Mouse (Mus musculus) adrenal gland, postnatal 14 days (tissue): ENCODE data around the gene Gm10037. TPM values are rescaled to one million over a fixed set of nuclear protein-coding genes. Genes with fewer than 3 reads are reported as not detected.
"Not testable (repeated sequence)": the region's sequence is repeated elsewhere in the genome, so short reads cannot be mapped to it uniquely, and the experiment has no call there.

Experiments
- DNase-seq: peaks from one replicate; pipeline ENCODE4 v3.0.0; 2021; ENCODE audit warnings: mixed read lengths
- long read RNA-seq, 2 experiments: library from polyadenylated mRNA; stranded (forward); transcript quantifications; one replicate each; pipeline ENCODE4 v2.0.0; 2021
- total RNA-seq: library from RNA; stranded (reverse); gene quantifications from 2 replicates; pipeline ENCODE4 v1.2.3, GENCODE M21; 2021

Gm10037 gene
- total RNA-seq, result 1.5 and 2.7 TPM in 2 replicates
- long read RNA-seq, experiment 1, result 0 reads
- long read RNA-seq, experiment 2, partial matches to known transcripts, result 0 of 1 reads
- long read RNA-seq, experiment 2, other reads (novel, unspliced or antisense), result 1 of 1 reads

DNA sequence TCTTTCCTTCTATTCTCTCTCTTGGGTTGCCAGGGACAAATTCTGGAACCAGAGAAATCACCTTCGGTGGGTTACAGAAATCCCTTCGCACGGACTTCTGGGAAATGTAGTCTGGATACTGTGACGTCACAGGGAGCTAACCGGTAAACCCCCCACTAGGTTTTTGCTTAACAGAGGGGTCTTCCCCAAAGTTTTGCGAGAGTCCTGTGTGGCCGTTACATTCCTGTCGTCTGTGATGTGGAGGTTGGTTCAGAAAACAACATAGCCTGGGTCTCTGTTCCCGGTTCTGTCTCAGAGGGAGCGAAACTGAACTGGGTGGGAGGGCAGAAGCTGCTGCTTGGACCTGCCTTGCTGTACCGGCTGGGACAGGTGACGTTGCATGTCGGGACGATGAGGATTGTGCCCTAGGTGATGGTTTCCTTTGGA lies at the start of gene Gm10037:
Gene Gm10037 (plus strand): TSS at position 196 of the 426 bp plus-strand sequence.
- DNase-seq, result peak; percentile 68

DNA sequence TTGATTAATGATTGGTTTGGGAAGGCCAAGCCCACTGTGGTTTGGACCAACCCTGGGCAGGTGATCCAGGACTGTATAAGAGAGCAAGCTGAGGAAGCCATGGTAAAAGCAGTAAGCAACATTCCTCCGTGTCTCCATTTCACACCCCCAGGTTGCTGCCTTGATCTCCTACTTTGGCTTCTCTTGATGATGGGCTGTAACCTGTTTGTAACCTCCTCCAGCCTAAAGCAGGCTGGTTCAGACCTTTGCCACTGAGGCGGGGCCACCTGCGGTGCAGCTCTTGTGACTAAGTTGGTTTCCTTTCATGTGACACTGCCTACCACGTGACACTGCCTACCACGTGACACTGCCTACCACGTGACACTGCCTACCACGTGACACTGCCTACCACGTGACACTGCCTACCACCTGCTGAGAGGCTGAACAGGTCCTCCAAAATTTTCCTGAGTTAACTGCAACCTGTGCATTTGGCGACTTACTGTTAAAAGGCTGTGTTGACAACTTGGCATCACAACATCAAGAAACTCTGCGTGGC lies 38.9 kb upstream of the Gm10037 start:
- DNase-seq, result no peak

DNA sequence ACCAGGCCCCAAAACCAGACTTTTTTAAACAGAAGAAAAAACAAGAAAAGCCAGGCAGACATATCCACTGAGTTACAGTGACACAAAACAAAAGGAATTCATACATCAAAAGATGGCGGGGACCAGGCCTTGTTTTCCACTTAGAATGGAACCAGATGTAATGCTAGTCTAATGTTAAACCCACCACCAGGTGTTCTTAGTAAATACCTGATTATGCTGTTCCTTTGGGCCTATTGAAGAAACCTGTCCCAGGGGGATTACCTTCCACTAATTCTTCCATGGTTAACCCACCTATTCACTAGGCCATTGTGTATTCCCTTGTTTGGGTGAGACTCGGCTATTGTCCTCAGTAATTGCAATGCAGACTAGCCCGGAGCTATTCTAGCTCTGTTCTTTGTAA lies 32.3 kb upstream of the Gm10037 start:
- DNase-seq, result no peak

DNA sequence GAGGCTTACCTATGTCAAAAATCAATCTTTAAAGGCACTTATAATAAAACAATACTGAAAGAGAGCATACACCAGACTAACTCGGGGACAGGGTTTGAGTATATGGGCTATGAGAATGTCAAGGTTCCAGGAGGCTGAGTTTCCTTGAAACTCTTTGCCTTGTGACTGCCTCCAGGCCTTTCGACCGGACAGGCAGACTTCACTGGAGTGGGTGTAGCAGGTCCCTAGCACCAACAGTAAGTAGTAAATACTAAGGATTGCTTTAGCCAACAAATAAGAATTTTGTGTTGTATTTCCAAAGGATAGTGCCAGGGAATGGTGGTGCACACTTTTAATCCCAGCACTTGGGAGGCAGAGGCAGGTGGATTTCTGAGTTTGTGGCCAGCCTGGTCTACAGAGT lies 31.8 kb upstream of the Gm10037 start:
- DNase-seq, result not testable (repeated sequence)

DNA sequence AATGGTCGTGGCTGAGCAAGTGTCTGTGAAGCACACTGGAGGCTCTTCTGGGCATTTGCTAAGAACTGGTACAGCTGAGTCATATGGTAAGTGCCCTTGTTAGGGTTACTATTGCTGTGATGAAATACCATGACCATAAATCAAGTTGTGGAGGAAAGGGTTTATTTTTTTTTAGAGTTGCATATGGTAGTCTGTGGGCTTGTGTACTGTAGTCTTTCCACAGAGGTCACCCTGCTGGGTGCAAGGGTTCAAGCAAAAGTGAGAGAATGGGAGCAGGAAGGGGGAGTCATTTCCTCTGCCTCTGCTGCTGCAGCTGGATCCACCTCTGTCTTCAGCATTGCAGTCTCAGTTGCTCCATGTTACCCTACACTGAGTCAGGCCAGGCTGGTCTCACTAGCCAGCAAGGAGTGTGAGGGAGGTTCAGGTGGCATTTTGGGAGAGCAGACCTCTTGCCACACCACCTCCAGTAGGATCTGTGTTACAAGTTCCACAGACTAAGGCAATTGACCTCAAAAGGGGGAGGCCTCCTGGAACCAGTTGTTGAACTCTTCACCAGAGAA lies 19.2 kb upstream of the Gm10037 start:
- DNase-seq, result no peak

DNA sequence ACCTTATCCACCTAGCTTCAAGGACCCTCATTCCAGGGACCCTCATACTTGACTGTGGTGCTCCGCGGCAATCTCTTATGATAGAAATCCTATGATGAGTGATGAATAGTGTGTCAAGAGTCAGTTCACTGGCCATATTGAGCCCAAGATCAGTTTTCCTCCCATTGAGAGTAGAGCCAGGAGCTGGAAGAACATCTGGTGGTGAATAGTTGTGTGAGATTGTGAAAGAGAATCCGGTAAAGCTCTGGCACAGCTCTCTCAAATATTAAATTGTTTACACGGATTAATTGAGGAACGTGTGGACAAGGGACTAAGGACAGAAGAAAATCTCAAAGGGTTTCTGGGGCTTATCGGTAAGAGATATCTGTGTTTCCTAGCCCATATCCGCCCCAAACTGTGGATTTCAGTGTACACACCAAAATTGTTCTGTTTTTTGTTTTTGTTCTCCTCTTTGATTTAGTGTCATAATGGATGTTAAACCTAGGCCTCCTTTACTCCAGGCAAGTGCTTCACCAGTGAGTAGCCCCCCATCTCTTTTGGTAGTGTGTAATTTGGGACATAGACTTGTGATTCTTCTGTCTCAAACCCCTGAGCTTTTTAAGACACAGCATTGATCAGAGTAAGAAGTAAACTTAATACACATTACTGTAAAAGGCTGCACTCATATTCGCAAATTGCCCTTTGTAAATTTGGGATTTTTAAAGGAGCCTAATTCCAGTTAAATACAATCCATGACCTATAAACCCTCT lies 17.8 kb upstream of the Gm10037 start:
- no peak for DNase-seq

DNA sequence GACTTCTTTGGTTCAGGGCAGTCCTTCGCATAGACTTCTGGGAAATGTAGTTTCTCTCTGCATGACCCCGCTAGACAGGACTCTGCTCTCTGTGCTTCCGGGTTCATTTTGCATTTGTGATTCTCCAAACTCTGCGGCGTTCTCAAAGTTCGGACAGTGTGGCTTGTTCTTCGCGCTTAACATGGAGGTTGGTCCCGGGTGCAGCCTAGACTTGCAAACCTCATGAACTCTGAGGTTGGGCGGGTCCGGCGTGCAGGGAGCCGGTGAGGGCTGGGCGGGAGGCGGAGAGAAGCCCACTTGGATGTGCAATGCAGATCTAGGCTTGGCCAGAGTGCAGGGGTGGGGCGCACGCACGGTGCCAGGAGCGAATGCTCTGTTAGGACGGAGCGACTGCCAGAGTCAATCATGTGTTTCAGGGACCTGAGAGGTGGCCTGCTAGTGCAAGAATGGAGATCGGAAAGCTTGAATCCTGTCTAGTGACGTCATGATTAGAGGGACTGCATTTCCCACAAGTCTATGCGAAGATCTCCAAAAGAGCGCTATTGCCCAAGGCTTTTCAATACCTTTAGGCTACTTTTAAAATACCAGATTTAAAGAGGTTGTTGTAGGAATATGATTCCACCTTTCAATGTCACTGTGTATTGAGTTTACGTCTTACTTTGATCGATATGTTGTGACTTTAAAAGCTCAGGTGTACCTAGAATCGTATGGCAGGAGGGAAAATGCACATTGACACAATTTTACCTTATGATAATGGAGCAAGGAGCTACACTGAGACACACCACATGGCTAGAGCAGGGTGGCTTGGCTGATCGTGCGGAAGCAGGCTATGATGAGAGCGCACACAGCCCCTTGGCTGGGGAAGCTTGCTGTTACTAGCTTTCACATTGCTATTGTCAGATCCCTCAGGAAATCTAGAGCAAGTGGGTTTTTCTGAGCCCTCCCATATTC lies 16.9 kb upstream of the Gm10037 start, which contains the start of gene Zfp273:
Gene Zfp273 (plus strand): TSS at position 31 of the 951 bp plus-strand sequence.
- peak; percentile 81 for DNase-seq

DNA sequence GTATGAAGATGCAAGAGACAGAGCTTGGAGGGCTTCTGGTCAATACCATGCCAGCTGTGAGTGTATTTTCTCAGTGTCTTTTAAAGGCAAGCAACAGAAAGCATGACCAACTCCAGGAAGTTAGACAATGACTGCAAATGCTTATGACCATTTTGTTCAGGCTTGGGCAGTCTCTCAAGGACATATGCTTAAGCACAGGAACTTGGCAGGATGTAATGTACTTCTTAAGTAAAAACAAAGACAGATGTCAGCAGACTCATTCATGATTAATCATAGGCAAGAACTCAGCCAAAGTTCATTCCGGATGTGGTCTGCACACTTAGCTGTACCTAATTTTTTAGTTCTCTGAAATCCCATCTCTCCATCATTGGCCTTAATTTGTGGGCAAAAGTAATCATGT lies 12.3 kb upstream of the Gm10037 start:
- DNase-seq, result no peak

DNA sequence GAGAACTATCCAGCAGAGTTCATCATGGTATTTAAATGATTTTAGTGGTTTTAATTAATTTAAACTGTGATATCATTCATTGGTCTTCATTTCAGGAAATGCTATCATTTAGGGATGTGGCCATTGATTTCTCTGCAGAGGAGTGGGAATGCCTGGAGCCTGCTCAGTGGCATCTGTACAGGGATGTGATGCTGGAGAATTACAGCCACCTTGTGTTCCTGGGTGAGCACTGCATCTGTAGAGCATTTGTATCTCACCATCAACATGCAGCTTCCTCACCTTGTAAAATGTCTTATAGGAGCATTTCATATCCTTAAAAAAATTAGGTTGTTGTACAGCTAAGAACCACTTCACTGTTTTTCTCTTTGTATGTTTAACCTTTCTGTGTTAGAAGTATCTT lies 2.2 kb downstream of the Gm10037 start:
- DNase-seq, result not testable (repeated sequence)

DNA sequence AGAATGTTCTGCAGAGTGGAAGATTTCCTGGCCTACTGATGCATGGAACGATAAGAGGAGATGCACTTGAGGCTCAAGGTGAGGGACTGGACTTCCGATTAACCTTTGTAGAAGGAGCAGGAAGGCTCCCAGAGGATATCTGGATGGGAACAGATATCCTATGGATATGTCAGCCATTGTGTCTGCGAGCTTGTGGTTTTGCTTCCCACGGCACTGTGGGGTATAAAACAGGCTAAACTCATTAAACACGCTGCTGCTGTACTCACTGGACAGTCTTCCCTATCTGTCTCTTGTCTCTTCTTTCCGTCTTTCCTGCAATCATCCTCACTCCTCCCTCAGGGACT lies 12.8 kb downstream of the Gm10037 start:
- DNase-seq, result no peak

DNA sequence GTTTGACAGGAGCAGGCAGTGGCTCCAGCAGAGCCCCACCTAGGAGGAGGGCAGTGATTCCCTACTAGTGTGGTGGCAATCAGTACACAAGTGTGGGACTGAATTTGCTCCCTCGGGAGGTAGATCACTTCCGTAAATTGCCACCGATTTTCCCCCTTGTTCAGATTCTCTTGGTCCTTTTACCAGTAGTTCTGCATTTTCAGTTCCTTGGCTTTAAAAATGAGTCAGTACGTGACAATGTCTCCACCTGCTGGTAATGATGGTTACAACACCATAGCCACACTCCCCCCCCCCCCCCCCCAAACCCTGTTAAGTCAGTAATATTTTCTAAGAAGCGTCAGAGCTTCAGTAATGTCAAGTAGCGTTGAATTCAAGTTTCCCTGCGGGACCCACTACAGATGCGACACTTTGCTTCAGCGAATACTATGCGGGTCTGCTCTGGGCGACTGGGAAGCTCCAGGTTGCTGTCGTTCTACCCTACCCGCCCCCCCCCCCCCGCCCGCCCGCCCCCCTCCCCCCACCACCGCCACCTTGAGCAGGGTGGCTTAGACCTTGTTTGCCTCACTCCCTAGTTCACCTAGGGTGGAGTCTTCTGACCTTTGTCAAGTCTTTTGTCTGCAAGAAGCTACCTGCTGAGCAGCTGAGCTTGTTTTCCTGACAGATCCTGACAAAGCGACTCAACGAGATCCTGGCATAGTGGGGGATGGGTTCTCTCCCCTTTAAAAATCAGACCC lies 13.4 kb downstream of the Gm10037 start:
- peak; percentile 65 for DNase-seq

DNA sequence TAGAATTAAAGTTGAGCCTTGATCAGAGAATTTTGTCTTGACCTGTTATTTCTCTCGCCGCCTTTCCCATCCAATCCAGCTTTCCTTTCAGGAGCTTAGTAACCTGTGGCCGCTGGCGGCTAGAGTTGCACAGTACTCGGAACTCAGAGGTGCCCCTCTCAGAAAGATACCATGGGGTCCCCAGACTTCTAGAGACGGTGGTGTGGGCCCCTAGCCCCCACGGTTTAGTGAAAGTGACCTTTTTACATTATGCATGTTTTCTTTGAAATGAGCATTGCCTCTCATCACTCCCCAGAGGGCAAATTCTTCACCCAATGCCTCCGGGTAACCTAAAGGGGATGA lies 13.9 kb downstream of the Gm10037 start:
- no peak for DNase-seq

DNA sequence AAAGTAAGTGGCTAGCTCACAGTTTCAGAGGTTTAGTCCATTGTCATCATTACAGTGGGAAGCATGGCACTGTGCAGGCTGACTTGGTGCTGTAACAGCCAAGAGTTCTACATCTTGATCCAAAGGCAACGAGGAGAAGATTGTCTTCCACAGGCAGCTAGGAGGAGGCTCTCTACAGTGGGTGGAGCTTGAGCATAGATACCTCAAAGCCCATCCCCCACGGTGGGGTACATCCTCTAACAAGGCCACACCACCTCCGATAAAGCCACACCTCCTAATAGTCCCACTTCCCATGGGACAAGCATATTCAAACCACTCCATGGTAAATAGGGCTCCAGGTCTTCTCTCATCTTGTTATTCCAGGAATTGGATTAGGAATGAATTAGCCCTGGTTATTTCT lies 19.5 kb downstream of the Gm10037 start:
- DNase-seq, result no peak

DNA sequence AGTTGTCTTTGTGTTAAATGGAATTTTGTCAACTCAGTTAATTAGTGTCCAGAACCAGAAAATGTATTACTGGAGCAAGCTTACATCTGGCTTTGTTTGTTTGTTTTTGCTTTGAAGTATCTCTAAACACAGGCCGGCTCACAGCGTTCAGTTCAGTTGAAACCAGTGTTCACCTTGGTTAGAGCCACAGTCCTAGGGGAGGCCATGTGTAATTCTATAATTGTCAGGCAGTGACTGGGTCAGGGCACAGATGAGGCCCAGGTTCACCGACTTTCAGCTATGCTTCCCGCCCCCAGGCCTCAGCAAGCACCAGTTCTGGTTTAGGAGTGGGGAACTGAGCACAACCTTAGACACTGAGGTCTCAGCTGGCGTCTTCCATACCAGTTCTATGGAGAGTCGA lies 22.2 kb downstream of the Gm10037 start:
- no peak for DNase-seq

DNA sequence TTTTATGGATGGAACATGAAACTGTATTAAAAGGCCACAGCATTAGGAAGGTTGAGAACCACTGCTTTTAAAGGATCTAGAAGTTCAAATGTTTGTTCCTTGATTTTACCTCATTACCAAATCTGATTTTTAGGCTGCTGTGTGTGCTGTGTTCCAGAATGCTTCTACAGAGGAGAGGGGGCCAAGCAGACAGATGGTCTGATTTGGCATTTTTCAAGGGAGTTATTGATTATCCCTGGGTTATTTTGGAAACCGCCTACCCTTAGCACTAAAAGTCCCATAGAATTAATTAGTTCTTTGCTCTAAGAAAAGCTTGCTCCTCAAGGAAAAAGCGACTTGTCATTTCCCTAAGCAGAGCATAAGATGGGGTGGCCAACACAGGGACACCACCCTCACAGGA lies 23.1 kb downstream of the Gm10037 start:
- DNase-seq, result no peak

DNA sequence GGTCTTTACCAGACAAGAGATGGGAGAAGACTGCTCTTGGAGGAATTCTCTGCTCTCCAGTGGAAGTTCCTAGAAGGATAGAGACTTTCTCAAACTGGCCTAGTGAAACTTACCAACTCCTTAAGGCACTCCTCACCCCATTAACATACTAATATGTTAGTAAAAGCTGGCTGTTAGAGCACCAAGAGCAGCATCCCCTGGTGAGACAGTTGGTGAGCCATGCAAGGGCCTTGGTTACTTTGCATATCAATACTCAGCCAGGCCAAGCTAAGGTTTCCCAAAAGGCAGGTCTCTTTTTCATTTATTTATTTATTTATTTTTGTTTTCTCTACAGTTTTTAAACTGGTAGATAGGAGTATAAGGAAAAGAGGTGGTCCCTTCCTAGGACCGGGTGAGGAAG lies 26.4 kb downstream of the Gm10037 start:
- no peak for DNase-seq

DNA sequence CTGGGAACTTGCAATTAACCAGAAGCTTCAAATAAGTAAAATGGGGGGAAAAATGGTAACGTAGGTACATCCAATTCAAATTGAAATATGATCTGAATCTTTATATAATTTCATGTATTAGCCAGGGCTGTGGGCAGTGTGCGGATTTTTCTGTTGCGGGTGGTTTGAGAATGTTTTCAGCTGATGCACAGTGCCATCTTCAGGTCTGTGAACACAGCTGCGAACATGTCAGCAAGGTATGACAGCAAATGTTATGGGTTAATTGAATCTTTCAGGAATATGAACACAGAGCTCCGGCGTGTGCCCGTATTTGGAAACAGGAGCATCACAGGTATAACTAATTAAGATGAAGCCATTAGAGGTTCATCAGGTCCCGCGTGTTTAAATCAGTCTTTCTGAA lies 31.6 kb downstream of the Gm10037 start:
- no peak for DNase-seq

DNA sequence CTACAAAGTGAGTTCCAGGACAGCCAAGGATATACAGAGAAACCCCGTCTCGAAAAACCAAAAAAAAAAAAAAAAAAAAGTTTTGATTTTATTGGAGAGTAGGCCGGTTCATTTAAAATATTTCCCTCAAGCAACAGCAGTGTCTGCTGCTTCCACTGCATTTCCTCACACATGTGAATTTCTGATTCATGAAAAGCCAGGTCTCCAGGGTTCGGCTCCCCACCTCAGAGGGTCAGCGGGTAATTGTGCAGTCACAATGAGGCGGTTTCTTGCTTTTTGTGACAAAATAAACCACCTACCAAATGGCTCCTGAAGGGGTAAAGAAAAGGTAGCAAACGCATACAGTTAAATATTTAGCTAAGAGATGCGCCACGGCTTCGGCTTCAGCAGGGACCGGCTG lies 32.1 kb downstream of the Gm10037 start, which contains the start of gene BC048507:
Gene BC048507 (plus strand): TSS at position 301 of the 400 bp plus-strand sequence.
- DNase-seq, result no peak

DNA sequence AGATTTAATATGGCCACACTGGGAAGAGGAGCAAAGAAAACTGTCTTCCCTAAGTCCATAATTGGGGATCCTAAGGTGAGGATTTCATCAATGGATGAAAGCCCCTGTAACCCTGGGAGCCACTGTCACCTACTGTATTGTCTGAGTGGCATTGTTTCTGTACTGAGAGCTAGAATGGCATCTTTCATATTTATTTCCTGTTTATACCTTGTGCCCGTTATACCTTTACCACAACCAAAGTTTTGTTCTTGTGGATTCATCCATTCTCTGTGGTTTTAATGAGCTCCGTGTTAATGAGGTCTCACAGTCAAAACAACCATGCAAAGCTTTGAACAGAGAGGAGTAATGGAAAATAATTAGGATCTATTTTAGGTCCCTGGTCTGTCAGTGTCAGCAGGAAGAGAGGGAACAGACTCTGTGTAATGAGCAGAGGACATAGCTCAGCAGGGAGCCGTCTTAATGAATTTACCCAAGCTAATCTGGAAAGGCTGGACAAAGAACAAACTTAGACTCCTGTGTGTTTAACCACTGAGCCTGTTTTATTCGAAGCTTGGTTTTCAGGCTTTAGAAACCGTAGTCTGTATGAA lies 34.0 kb downstream of the Gm10037 start:
- DNase-seq, result no peak

DNA sequence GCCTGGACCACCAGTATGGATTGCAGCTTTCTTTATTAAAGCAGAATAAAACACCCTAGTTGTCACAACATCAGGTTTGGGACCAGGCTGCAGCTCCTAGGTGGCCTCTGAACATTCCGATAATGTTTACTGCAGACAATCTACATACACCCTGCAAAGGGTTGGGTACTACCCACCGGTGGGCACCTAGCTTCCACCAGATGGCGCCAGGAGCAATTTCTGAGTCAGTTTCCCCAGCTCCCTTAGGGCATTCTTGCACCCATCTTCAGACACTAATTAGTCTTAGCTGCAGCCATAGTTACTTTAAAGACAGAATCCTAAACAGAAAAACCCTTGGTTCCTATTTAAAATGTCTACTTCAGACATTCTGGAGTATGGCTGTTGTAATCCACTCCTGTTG lies 37.0 kb downstream of the Gm10037 start:
- peak; percentile 24 for DNase-seq

DNA sequence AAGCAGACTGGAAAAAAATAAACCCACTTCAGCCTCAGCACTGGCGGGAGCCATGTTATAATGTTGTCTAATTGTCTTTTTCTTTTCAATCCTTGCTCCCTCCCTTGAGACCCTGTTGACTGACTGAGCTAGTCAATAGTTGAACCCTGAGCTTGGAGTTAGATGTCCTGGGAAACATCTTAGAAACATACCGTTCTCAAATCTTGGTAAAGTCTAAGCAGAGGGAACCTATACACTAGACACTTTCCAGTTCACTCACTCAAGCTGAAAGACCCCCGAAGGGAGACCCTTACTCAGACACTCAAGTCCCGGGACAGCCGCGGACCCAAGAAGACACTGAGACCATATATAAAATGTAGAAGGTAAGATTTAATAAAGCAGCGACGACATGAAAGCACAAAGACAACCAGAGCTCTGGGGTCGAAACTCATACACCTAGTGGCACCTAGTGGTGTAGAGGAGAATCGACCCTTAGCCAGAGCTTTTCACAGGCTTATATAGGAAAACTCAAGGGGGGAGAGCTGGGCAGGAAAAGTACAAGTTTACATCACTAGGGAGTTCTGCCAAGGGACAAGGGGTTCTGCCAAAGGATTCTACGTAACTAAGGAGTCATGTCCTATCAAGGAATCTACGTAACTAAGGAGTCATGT lies 45.3 kb downstream of the Gm10037 start:
- DNase-seq, result not testable (repeated sequence)
